Mouse (Mus musculus): ENCODE data around the gene Gchfr.

- no peak for TF ChIP-seq CTCF (IDR thresholded peaks at IDR 0.05; ENCODE audit: low read depth)
- TF ChIP-seq EP300 (IDR thresholded peaks at IDR 0.05; ENCODE audit: low read depth): no peak
Observed at GRCm38 (mm10) chr2:119156081-119156680, 11.4 kb upstream of the Gchfr start.
